Mouse (Mus musculus) gastrocnemius, adult 8-10 months (tissue): ENCODE results near the gene Ano1. TPM values are rescaled to one million over a fixed set of nuclear protein-coding genes. Genes with fewer than 3 reads are reported as not detected.

Experiments used
- DNase-seq, 2 experiments: peaks; one replicate each; pipeline ENCODE4 v3.0.0; 2022; ENCODE audit warnings: low spot score in 2 of 2
- total RNA-seq, 4 experiments: library from RNA; stranded (reverse); gene quantifications; 2 replicates each; pipeline ENCODE4 v1.2.4; 2022

Gene Ano1
- total RNA-seq, 4 experiments from 2014 or later: 1.1 to 2.7 (median 1.9) TPM

- no peak for DNase-seq
Measured at GRCm38 (mm10) chr7:144768845-144769244, 17.1 kb upstream of the Ano1 start.

GRCm38 (mm10) chr7:144764537-144765282 lies 12.9 kb upstream of the Ano1 start:
- DNase-seq: no peak

- no peak for DNase-seq
Measured at GRCm38 (mm10) chr7:144764013-144764412, 12.2 kb upstream of the Ano1 start.

GRCm38 (mm10) chr7:144762496-144763235 lies 10.9 kb upstream of the Ano1 start:
- no peak for DNase-seq

- no peak for DNase-seq
Measured at GRCm38 (mm10) chr7:144760228-144760627, 8.5 kb upstream of the Ano1 start.

- no peak for DNase-seq
Measured at GRCm38 (mm10) chr7:144759455-144759854, 7.7 kb upstream of the Ano1 start.

GRCm38 (mm10) chr7:144755511-144756378 lies 4.0 kb upstream of the Ano1 start:
- no peak for DNase-seq

- DNase-seq: no peak
Measured at GRCm38 (mm10) chr7:144754722-144755121, 2.9 kb upstream of the Ano1 start.

GRCm38 (mm10) chr7:144753657-144754031 lies 1.9 kb upstream of the Ano1 start:
- no peak for DNase-seq

GRCm38 (mm10) chr7:144752919-144753656 lies 1.3 kb upstream of the Ano1 start:
- no peak for DNase-seq

GRCm38 (mm10) chr7:144747756-144748155 lies 4.0 kb downstream of the Ano1 start:
- DNase-seq: no peak

- DNase-seq: no peak
Measured at GRCm38 (mm10) chr7:144746466-144746865, 5.3 kb downstream of the Ano1 start.

- no peak for DNase-seq
Measured at GRCm38 (mm10) chr7:144743874-144744273, 7.9 kb downstream of the Ano1 start.

- no peak for DNase-seq
Measured at GRCm38 (mm10) chr7:144740643-144741042, 11.1 kb downstream of the Ano1 start.

- DNase-seq: no peak
Measured at GRCm38 (mm10) chr7:144739810-144740209, 12.0 kb downstream of the Ano1 start.

- no peak for DNase-seq
Measured at GRCm38 (mm10) chr7:144738357-144738798, 13.4 kb downstream of the Ano1 start.

- DNase-seq: no peak
Measured at GRCm38 (mm10) chr7:144731897-144732291, 19.9 kb downstream of the Ano1 start.

- no peak for DNase-seq
Measured at GRCm38 (mm10) chr7:144731182-144731896, 20.4 kb downstream of the Ano1 start.

GRCm38 (mm10) chr7:144724283-144724682 lies 27.5 kb downstream of the Ano1 start:
- no peak for DNase-seq

GRCm38 (mm10) chr7:144719956-144720355 lies 31.8 kb downstream of the Ano1 start:
- no peak for DNase-seq
